Mouse (Mus musculus) midbrain, embryonic 11.5 days (tissue): ENCODE measurements around the gene 4931406C07Rik. TPM values are rescaled to one million over a fixed set of nuclear protein-coding genes. Genes with fewer than 3 reads are reported as not detected.
"Not testable (repeated sequence)": the region's sequence is repeated elsewhere in the genome, so short reads cannot be mapped to it uniquely, and the experiment has no call there.

Source experiments
- ATAC-seq: fragments of 200-750 bp; cut with Nextera tagmentation; 2 replicates; pipeline ENCODE4 v1.8.0; 2017; ENCODE audit warnings: moderate TSS enrichment, moderate library complexity; ENCODE audit not compliant: low FRiP score
- DNase-seq: peaks from one replicate; pipeline ENCODE4 v3.0.0; 2015; ENCODE audit warnings: low spot score; ENCODE audit errors: missing footprints
- H3K27ac ChIP-seq: fragments of 300-500 bp; sonication (generic); 2 replicates; pipeline ENCODE4 v1.5.1; 2014; ENCODE audit warnings: low read depth, low read length
- H3K27me3 ChIP-seq: fragments of 300-500 bp; sonication (generic); 2 replicates; pipeline ENCODE4 v1.6.1; 2014; ENCODE audit warnings: mild to moderate bottlenecking, low read length, moderate library complexity, mixed read lengths; ENCODE audit not compliant: control insufficient read depth, insufficient read depth
- H3K36me3 ChIP-seq: fragments of 300-500 bp; sonication (generic); 2 replicates; pipeline ENCODE4 v1.6.1; 2014; ENCODE audit warnings: mild to moderate bottlenecking, low read length, moderate library complexity, mixed read lengths; ENCODE audit not compliant: control insufficient read depth, insufficient read depth
- H3K4me1 ChIP-seq: fragments of 300-500 bp; sonication (generic); 2 replicates; pipeline ENCODE4 v1.6.1; 2014; ENCODE audit warnings: low read length; ENCODE audit not compliant: control insufficient read depth, insufficient read depth
- H3K4me2 ChIP-seq: fragments of 300-500 bp; sonication (generic); 2 replicates; pipeline ENCODE4 v1.6.1; 2014; ENCODE audit warnings: mild to moderate bottlenecking, moderate library complexity
- H3K4me3 ChIP-seq: fragments of 300-500 bp; sonication (generic); 2 replicates; pipeline ENCODE4 v1.5.1; 2014; ENCODE audit warnings: low read depth, low read length
- H3K9ac ChIP-seq: fragments of 300-500 bp; sonication (generic); 2 replicates; pipeline ENCODE4 v1.6.1; 2014; ENCODE audit warnings: low read length
- H3K9me3 ChIP-seq: fragments of 300-500 bp; sonication (generic); 2 replicates; pipeline ENCODE4 v1.6.1; 2016; ENCODE audit warnings: low read length; ENCODE audit not compliant: control insufficient read depth
- WGBS: fragments of 180-500 bp; shearing (Covaris S2); extraction: QIAGEN DNeasy Blood & Tissue Kit; methylation state at CpG from one replicate; pipeline ENCODE4 v1.1.7; 2014; 5-methylcytosine and 5-hydroxymethylcytosine counted together
- polyA plus RNA-seq: library from polyadenylated mRNA; unstranded; fragments of >200 nt; fragmentation: Nextera tagmentation; extraction: Ambion mirVana; gene quantifications from 2 replicates; pipeline ENCODE4 v1.2.1, GENCODE M21; 2014

The 4931406C07Rik gene
- 5.3 and 5.4 TPM in 2 replicates for polyA plus RNA-seq

DNA sequence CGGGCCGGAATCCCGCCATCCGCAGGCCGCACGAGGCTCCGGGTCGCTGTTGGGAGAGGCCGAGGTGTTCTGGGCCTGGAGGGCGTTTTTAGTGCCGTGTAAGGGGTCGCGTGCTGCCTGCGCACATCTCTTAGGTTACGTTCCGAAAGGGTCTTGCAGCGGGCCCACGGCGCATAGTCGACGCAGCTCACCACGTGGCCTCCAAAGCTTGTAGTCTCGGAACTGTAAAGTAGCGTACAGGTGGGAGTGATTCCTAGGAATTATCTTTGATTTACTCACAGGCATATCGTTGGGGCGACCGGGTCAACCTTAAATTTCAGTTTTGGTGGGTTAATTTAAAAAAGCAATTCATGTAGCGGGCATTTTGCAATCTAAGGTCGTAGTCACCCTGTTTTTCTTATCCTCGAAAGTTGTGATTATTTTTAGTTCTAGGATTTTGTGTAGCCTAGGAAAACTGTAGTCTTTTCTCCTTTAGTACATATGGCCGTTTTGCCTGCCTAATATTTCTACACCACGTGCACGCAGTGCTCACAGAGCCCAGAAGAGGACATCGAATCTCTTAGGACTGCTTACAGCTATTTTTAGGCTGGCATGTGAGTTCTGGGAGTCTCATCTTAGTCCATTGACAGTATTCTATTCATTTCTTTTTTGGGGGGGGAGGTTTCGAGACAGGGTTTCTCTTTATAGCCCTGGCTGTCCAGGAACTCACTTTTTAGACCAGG, at the start of gene 4931406C07Rik:
Gene 4931406C07Rik, minus strand, starts transcription at position 51 of the 722 bp plus-strand sequence.
- Histone ChIP-seq H3K4me2 (peak within 1 kb of the TSS; percentile 85), H3K9ac (peak within 1 kb of the TSS; percentile 95), H3K9me3 (no peaks in the 10 kb centered on the region), H3K27me3 (no peaks in the 10 kb centered on the region), H3K27ac (peak within 1 kb of the TSS; percentile 84), H3K36me3 (peaks cover 10% of the 10 kb centered on the region), H3K4me3 (peak within 1 kb of the TSS; percentile 85), H3K4me1 (peaks cover 18% of the 10 kb centered on the region)
- DNase-seq (no peak), ATAC-seq (peak; percentile 86)
- under 1% methylated on average over 35 of the region's 35 CpGs for WGBS

DNA sequence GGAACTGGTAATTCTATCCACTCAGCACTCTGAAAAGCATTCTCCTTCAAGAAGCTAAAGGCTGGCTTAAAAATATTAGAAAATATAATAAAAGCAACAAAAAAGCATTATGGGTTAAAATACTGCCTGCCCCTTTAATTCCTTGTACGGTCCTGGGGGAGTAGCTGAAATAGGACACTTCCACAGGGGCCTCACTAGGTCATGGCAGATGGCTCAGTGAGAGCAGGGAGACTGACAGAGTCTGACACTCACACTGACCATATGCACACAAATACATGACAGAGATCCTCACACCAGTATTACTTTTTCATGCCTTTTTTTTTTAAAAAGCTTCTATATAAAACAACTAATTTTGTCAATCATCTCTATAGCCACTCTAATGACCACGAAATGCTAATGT, 43.7 kb upstream of the 4931406C07Rik start:
- no peak overlapping the region for H3K4me3 ChIP-seq
- 84% methylated on average over 2 of the region's 2 CpGs for WGBS
- H3K9ac ChIP-seq = no peak overlapping the region
- H3K4me1 ChIP-seq = no peaks in the 10 kb centered on the region
- DNase-seq (no peak), ATAC-seq (no peak)
- H3K27me3 ChIP-seq = no peaks in the 10 kb centered on the region
- no peak overlapping the region for H3K27ac ChIP-seq
- no peak overlapping the region for H3K4me2 ChIP-seq
- no peaks in the 10 kb centered on the region for H3K9me3 ChIP-seq
- peaks cover 6% of the 10 kb centered on the region; the same call in 1 of the 2 replicates for H3K36me3 ChIP-seq

DNA sequence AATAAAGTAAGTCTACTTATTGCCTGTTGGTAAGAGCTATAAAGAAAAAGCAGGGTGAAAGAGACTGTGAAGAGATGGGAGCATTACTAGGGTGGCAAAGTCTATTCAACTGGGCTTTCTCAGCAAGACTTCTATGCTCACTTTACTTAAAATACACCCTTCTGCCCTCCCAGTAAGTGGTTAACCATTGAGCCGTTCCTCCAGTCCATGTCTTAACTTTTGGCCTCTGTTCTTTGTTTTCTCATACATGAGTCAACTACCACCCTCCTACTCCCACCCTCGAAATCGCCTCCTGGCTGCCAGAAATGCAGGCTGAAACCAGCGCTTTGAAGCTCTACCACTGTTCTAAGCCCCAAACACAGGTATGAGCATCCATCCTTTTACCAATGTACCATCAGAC, 31.5 kb upstream of the 4931406C07Rik start:
- WGBS = 91% methylated on average over 4 of the region's 4 CpGs
- ATAC-seq = no peak

DNA sequence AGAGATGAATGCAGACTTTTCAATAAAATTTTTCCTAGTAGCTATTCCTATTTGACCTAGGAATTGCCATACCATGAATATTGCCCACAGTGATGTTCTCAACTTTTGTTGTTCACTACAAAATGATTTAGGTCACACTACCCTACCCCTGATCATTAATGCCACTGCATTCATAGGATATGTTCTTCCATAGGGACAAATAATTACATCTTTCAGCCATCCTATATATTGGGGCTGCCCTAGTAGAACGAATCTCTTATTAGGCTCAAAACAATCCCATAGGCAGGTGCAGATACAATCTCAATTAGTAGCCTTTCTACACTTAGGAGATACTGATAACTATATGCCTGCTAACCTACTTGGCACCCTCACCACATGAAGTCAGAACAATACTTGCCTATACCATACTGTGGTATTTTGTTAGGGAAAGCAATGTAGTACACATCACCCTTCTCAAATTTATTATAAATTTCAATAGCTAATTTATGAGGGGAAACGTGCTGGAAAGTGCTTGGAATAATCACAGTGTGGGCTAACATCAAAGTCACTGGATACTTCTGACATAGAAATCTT, 12.0 kb upstream of the 4931406C07Rik start:
- 0 out of 2 replicates have a peak, but pooled peaks have one; percentile 49 for ATAC-seq
- 86% methylated on average over 2 of the region's 2 CpGs for WGBS

More for the DNA sequence above, 31.5 kb upstream of the 4931406C07Rik start:
- H3K4me3 ChIP-seq = no peak overlapping the region
- H3K36me3 ChIP-seq = peaks cover 27% of the 10 kb centered on the region
- H3K27ac ChIP-seq = no peak overlapping the region
- no peaks in the 10 kb centered on the region for H3K27me3 ChIP-seq
- no peak for DNase-seq
- no peaks in the 10 kb centered on the region for H3K4me1 ChIP-seq
- H3K9ac ChIP-seq = no peak overlapping the region
- H3K4me2 ChIP-seq = no peak overlapping the region
- H3K9me3 ChIP-seq = no peaks in the 10 kb centered on the region

DNA sequence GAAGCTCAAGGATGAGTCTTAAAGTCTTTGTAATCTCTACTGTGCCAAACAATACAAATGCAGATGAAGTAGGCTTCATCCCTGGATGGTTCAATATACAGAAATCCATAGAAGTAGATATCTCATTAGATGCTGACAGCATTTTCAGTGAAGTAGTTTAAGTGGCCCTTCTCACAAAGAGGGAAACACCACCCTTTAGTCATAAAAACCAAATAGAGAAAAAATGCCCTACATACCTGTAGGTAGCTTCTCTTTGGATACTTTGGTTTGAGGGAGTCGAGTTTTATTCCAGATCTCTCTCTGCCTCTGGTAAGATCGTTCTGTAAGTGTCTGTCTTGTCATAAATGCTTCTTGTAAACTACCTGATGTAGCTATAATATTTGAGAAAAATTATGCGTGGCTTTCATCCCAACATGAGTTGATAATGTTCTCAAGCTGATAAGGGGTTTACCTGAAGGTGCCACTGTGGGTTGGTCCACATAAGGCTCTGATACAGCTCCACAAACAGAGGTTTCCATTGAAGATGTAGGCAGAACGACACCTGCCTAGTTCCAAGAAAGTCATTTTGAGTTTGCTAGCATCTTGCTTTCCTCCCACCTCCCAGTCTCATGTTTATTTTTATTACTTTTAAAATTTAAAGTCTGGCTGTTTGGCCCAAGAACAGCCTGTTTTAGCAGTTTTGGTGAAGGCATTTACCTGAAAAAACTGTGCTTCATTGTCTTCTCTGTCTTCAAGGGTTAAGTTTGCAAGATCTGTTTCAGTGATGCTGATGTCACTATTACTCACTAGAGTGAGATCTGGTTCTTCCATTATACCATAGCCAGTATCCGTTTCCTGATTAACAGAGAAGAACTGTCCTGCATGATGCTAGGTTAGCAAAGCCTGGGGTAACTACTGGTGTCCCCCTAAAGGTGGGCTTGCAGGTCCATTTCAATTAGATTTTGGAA, 11.2 kb upstream of the 4931406C07Rik start:
- no peaks in the 10 kb centered on the region for H3K4me1 ChIP-seq
- no peak overlapping the region for H3K4me2 ChIP-seq
- no peaks in the 10 kb centered on the region for H3K9me3 ChIP-seq
- H3K9ac ChIP-seq = no peak overlapping the region
- H3K27me3 ChIP-seq = no peaks in the 10 kb centered on the region
- peaks cover 40% of the 10 kb centered on the region for H3K36me3 ChIP-seq
- DNase-seq (no peak), ATAC-seq (no peak)
- no peak overlapping the region for H3K27ac ChIP-seq
- no peak overlapping the region for H3K4me3 ChIP-seq
- WGBS = 60% methylated on average over 5 of the region's 5 CpGs

More for the DNA sequence above, 12.0 kb upstream of the 4931406C07Rik start:
- peaks cover 38% of the 10 kb centered on the region for H3K36me3 ChIP-seq
- H3K4me2 ChIP-seq = no peak overlapping the region
- no peaks in the 10 kb centered on the region for H3K4me1 ChIP-seq
- no peaks in the 10 kb centered on the region for H3K27me3 ChIP-seq
- DNase-seq = no peak
- H3K9ac ChIP-seq = no peak overlapping the region
- no peak overlapping the region for H3K27ac ChIP-seq
- no peaks in the 10 kb centered on the region for H3K9me3 ChIP-seq
- no peak overlapping the region for H3K4me3 ChIP-seq

DNA sequence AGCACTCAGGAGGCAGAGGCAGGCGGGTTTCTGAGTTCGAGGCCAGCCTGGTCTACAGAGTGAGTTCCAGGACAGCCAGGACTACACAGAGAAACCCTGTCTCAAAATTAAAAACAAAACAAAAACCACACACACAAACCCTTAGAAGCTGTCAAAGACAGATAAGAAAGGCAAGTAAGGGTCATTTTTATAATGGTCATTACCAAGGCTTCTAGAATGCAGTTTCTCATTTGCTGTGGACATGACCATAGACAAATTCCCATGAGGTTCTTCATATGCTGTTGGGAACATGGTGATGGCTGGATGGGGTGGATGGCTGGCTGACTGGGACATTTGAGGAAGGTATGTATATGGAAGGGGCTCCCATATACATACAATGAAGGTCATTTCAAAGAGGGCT, 10.0 kb upstream of the 4931406C07Rik start:
- 57% methylated on average over 1 of the region's 2 CpGs for WGBS
- DNase-seq, ATAC-seq, H3K27ac ChIP-seq, H3K4me3 ChIP-seq, H3K27me3 ChIP-seq, H3K4me2 ChIP-seq, H3K4me1 ChIP-seq, H3K9ac ChIP-seq, H3K9me3 ChIP-seq: not testable (repeated sequence)
- peaks cover 35% of the 10 kb centered on the region for H3K36me3 ChIP-seq

DNA sequence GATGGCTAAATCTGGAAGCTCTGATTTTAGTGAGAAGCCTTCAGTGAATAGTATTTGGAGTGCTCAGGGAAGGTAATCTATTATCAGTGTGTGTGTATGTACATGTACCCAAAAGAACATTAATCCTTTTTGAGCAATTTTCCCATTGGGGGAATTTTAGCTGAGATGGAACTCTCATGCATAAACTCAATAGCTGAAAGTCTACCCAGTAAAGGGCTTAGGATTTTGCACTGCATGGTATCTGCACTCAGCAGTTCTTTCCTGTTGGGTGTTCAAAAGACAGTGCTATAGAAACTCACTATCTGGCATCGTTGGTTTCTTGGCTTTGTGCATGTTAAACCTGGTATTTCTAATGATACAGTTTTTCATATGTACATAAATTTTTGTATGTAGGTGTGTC, 8.4 kb upstream of the 4931406C07Rik start:
- Histone ChIP-seq H3K27me3 (no peaks in the 10 kb centered on the region), H3K27ac (no peak overlapping the region), H3K9me3 (no peaks in the 10 kb centered on the region), H3K4me1 (no peaks in the 10 kb centered on the region), H3K36me3 (peaks cover 40% of the 10 kb centered on the region), H3K4me3 (no peak overlapping the region), H3K4me2 (no peak overlapping the region), H3K9ac (no peak overlapping the region)
- ATAC-seq (no peak), DNase-seq (peak; percentile 76)
- WGBS = 95% methylated on average over 1 of the region's 1 CpGs

DNA sequence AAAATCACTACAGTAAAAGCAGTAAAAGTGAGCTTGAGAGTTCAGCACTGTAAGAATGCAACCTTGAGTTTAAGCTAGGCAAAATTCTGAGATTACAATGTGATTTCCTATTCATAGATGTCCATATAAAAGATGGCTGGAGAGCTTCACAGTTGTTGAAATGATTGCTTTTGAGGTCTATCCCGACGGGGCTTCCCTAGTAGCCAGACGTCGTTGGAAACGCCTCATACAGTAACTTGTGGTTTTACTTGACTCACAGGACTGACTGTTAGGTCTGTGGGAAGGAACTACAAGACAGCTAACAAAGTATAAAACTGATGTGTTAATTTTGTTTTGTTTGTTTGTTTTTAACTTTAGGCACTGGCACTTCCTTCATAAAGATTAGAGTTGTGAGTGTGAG, 7.4 kb upstream of the 4931406C07Rik start:
- WGBS = 95% methylated on average over 5 of the region's 5 CpGs
- Histone ChIP-seq H3K9ac (no peak overlapping the region), H3K4me2 (no peak overlapping the region), H3K27ac (no peak overlapping the region), H3K9me3 (no peaks in the 10 kb centered on the region), H3K36me3 (peaks cover 45% of the 10 kb centered on the region), H3K4me3 (no peak overlapping the region), H3K27me3 (no peaks in the 10 kb centered on the region), H3K4me1 (peaks cover 6% of the 10 kb centered on the region)
- ATAC-seq (no peak), DNase-seq (peak; percentile 78)
